Mouse (Mus musculus): ENCODE results near the gene Zfp57. TPM values are rescaled to one million over a fixed set of nuclear protein-coding genes. Genes with fewer than 3 reads are reported as not detected.

Zfp57 gene
- polyA plus RNA-seq, 1 experiment from 2014 or later: 101 TPM

- no peak overlapping the region for H3K27ac ChIP-seq (replicated peaks; ENCODE audit: low read depth, low read length)
- no peak for ATAC-seq (ENCODE audit: insufficient number of reproducible peaks, low FRiP score, low TSS enrichment, low read depth)
- no peaks in the 10 kb centered on the region for H3K27me3 ChIP-seq (ENCODE audit: control insufficient read depth, insufficient read depth, low read length)
- no peak for DNase-seq (ENCODE audit: low spot score)
- 90% methylated on average over 6 of the region's 6 CpGs for WGBS
- H3K9me3 ChIP-seq (ENCODE audit: control insufficient read depth, low read length): no peaks in the 10 kb centered on the region
- H3K9ac ChIP-seq (ENCODE audit: low read length): no peak overlapping the region
- H3K4me2 ChIP-seq (ENCODE audit: low read depth, severe bottlenecking): no peak overlapping the region
- no peak overlapping the region for H3K4me3 ChIP-seq (ENCODE audit: low read depth, low read length)
- no peaks in the 10 kb centered on the region for H3K4me1 ChIP-seq (ENCODE audit: control insufficient read depth, insufficient read depth, low read length)
- no peaks in the 10 kb centered on the region for H3K36me3 ChIP-seq (ENCODE audit: control insufficient read depth, insufficient read depth, low read length)
Measured at GRCm38 (mm10) chr17:36971172-36971850, 29.7 kb upstream of the Zfp57 start.

DNA sequence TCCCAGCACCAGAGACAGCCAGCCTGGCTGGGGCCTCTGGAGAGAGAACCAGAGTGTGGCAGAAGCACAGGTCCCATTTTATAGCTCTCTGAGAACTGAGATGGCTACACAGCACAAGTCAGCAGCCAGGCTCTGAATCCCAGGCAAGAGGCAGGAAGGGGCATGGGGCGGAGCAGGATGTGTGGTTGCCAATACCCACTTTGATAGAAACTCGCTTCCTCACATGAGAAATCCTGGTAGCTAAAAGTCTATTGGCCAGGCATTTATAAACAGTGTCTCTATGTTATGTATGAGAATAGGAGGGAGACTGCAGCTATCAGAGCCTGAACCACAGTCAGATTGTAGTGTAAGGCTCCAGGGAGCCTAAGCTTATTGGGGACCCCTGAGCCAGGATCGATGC is 28.2 kb upstream of the Zfp57 start:
- no peak overlapping the region for H3K4me2 ChIP-seq (ENCODE audit: low read depth, severe bottlenecking)
- DNase-seq (ENCODE audit: low spot score) (no peak), ATAC-seq (ENCODE audit: insufficient number of reproducible peaks, low FRiP score, low TSS enrichment, low read depth) (no peak)
- H3K4me1 ChIP-seq (ENCODE audit: control insufficient read depth, insufficient read depth, low read length): no peaks in the 10 kb centered on the region
- H3K36me3 ChIP-seq (ENCODE audit: control insufficient read depth, insufficient read depth, low read length): no peaks in the 10 kb centered on the region
- H3K9me3 ChIP-seq (ENCODE audit: control insufficient read depth, low read length): no peaks in the 10 kb centered on the region
- H3K27me3 ChIP-seq (ENCODE audit: control insufficient read depth, insufficient read depth, low read length): no peaks in the 10 kb centered on the region
- no peak overlapping the region for H3K4me3 ChIP-seq (ENCODE audit: low read depth, low read length)
- WGBS: 83% methylated on average over 3 of the region's 3 CpGs
- H3K27ac ChIP-seq (replicated peaks; ENCODE audit: low read depth, low read length): no peak overlapping the region
- H3K9ac ChIP-seq (ENCODE audit: low read length): no peak overlapping the region

GRCm38 (mm10) chr17:36973271-36973787 is 27.6 kb upstream of the Zfp57 start:
- Histone ChIP-seq H3K27ac (replicated peaks; ENCODE audit: low read depth, low read length) (no peak overlapping the region), H3K4me3 (ENCODE audit: low read depth, low read length) (no peak overlapping the region), H3K4me2 (ENCODE audit: low read depth, severe bottlenecking) (no peak overlapping the region), H3K4me1 (ENCODE audit: control insufficient read depth, insufficient read depth, low read length) (no peaks in the 10 kb centered on the region), H3K36me3 (ENCODE audit: control insufficient read depth, insufficient read depth, low read length) (no peaks in the 10 kb centered on the region), H3K9me3 (ENCODE audit: control insufficient read depth, low read length) (no peaks in the 10 kb centered on the region), H3K9ac (ENCODE audit: low read length) (no peak overlapping the region), H3K27me3 (ENCODE audit: control insufficient read depth, insufficient read depth, low read length) (no peaks in the 10 kb centered on the region)
- ATAC-seq (ENCODE audit: insufficient number of reproducible peaks, low FRiP score, low TSS enrichment, low read depth) (no peak), DNase-seq (ENCODE audit: low spot score) (no peak)
- WGBS: 74% methylated on average over 8 of the region's 8 CpGs

DNA sequence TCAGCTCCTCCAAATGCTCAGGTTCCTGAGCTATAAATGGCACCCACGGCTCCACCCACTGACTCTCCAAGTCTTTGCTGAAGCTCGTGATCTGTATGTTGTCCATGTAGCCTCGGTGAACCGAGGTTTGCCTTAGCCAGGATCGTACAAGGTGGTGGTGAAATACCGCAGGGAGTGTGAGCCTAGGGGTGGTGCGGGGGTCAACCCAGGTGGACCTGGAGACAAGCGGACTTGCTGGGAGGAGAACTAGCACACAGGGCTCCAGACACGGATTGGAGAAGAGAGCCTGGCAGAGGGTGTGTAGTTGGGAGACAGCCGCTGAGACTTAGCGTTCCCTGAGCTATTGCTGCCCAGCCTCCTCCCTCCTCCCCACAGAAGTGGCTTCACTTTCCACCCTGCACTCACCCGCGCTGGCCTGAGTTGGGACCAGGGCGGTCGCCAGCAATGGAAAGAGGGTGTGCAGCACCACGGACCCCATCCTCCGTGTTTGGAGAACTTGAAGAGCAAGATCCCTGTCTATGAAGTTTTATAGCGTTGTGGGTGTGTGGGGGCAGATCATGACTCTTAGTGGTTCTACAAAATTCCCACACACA is 19.6 kb upstream of the Zfp57 start, which contains the start of gene 2410137M14Rik:
Gene 2410137M14Rik, minus strand, starts transcription at position 17 of the 593 bp plus-strand sequence.
- 12% methylated on average over 18 of the region's 18 CpGs for WGBS
- 0 out of 2 replicates have a peak, but pooled peaks have one; percentile 62 for ATAC-seq (ENCODE audit: insufficient number of reproducible peaks, low FRiP score, low TSS enrichment, low read depth)

GRCm38 (mm10) chr17:36981845-36982244 is 19.1 kb upstream of the Zfp57 start:
- Histone ChIP-seq H3K27ac (replicated peaks; ENCODE audit: low read depth, low read length) (no peak overlapping the region), H3K4me3 (ENCODE audit: low read depth, low read length) (no peak overlapping the region), H3K4me1 (ENCODE audit: control insufficient read depth, insufficient read depth, low read length) (peaks cover 3% of the 10 kb centered on the region; the same call in 1 of the 2 replicates), H3K36me3 (ENCODE audit: control insufficient read depth, insufficient read depth, low read length) (no peaks in the 10 kb centered on the region), H3K9ac (ENCODE audit: low read length) (no peak overlapping the region), H3K4me2 (ENCODE audit: low read depth, severe bottlenecking) (peak overlapping the region; percentile 21; the same call in 1 of the 2 replicates), H3K9me3 (ENCODE audit: control insufficient read depth, low read length) (no peaks in the 10 kb centered on the region), H3K27me3 (ENCODE audit: control insufficient read depth, insufficient read depth, low read length) (no peaks in the 10 kb centered on the region)
- DNase-seq (ENCODE audit: low spot score): peak; percentile 29
- WGBS: 5% methylated on average over 4 of the region's 4 CpGs
- no peak for ATAC-seq (ENCODE audit: insufficient number of reproducible peaks, low FRiP score, low TSS enrichment, low read depth)

More for the DNA sequence above, 19.6 kb upstream of the Zfp57 start, which contains the start of gene 2410137M14Rik:
- Histone ChIP-seq H3K9me3 (ENCODE audit: control insufficient read depth, low read length) (no peaks in the 10 kb centered on the region), H3K4me2 (ENCODE audit: low read depth, severe bottlenecking) (peak within 1 kb of the TSS; percentile 21; the same call in 1 of the 2 replicates), H3K27me3 (ENCODE audit: control insufficient read depth, insufficient read depth, low read length) (no peaks in the 10 kb centered on the region), H3K36me3 (ENCODE audit: control insufficient read depth, insufficient read depth, low read length) (no peaks in the 10 kb centered on the region), H3K27ac (replicated peaks; ENCODE audit: low read depth, low read length) (no peak within 1 kb of the TSS), H3K4me1 (ENCODE audit: control insufficient read depth, insufficient read depth, low read length) (peaks cover 3% of the 10 kb centered on the region; the same call in 1 of the 2 replicates), H3K9ac (ENCODE audit: low read length) (no peak within 1 kb of the TSS), H3K4me3 (ENCODE audit: low read depth, low read length) (no peak within 1 kb of the TSS)
- DNase-seq (ENCODE audit: low spot score): peak; percentile 32

DNA sequence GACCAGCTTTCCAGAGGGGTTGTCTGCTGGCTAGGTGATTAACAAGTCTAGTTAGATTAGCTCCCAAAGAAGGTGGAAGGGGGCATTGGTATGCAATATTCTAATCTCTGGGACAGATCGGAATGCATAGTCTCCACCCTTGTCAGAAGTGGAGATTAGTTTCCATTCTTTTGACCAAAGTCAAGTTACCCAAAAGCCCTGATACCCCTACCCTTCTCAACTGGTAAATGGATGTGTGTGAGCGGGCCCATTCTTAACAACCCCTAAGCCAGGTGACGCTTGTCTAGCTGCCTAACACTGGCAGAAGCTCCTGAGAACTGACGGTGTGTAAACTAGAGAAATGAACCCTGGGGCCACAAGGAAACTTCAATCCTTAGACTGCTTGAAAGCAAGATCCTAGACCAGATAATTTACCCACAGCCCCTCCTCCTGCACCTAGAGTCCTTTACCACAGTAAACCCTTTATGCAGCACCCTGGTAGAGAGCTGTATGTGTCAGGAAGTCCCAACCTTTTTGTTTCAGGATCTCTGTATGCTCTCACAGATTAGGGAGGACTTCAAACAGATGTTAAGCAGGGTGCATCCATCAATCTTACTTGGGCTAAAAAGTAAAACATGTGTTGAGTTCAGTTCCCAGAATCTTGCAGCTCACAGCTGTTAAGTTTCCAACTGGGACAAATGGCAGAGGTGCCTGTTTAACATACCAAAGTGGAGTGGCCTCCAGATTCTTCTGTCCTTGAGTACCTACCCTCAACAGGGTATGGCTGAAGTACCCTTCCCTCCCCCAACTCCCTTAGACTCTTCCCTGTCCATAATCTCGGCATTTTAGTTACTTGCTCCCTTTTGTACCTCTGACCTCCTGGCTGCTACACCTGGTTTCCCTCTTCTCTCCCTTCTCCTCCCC is 18.5 kb upstream of the Zfp57 start:
- Histone ChIP-seq H3K4me2 (ENCODE audit: low read depth, severe bottlenecking) (no peak overlapping the region), H3K9ac (ENCODE audit: low read length) (no peak overlapping the region), H3K27ac (replicated peaks; ENCODE audit: low read depth, low read length) (no peak overlapping the region), H3K4me1 (ENCODE audit: control insufficient read depth, insufficient read depth, low read length) (peaks cover 3% of the 10 kb centered on the region; the same call in 1 of the 2 replicates), H3K4me3 (ENCODE audit: low read depth, low read length) (no peak overlapping the region), H3K9me3 (ENCODE audit: control insufficient read depth, low read length) (no peaks in the 10 kb centered on the region), H3K36me3 (ENCODE audit: control insufficient read depth, insufficient read depth, low read length) (no peaks in the 10 kb centered on the region), H3K27me3 (ENCODE audit: control insufficient read depth, insufficient read depth, low read length) (peaks cover 3% of the 10 kb centered on the region)
- 17% methylated on average over 5 of the region's 5 CpGs for WGBS
- no peak for DNase-seq (ENCODE audit: low spot score)
- ATAC-seq (ENCODE audit: insufficient number of reproducible peaks, low FRiP score, low TSS enrichment, low read depth): no peak

DNA sequence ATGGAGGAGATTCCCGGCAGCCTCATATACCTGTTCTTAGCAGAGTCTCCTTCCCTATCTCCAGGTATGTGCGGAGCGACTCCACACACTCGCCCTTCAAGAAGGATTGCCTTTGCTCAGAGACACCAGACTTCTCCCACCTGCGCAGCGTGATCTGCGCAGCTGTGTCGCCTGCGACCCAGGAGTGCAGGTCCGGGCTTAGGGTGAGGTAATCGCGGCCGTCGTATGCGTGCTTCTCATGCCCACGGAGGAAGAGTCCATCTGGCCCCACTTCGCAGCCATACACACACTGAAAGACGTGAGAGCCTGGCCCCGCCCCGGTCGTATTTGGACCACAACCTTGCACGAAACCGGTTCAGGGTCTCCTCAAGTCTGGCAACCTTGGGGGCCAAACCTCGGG is 12.5 kb upstream of the Zfp57 start:
- 6% methylated on average over 24 of the region's 24 CpGs for WGBS
- no peaks in the 10 kb centered on the region for H3K9me3 ChIP-seq (ENCODE audit: control insufficient read depth, low read length)
- ATAC-seq (ENCODE audit: insufficient number of reproducible peaks, low FRiP score, low TSS enrichment, low read depth) (no peak), DNase-seq (ENCODE audit: low spot score) (no peak)
- no peaks in the 10 kb centered on the region for H3K4me1 ChIP-seq (ENCODE audit: control insufficient read depth, insufficient read depth, low read length)
- H3K4me2 ChIP-seq (ENCODE audit: low read depth, severe bottlenecking): no peak overlapping the region
- no peaks in the 10 kb centered on the region for H3K36me3 ChIP-seq (ENCODE audit: control insufficient read depth, insufficient read depth, low read length)
- H3K27ac ChIP-seq (replicated peaks; ENCODE audit: low read depth, low read length): no peak overlapping the region
- H3K9ac ChIP-seq (ENCODE audit: low read length): no peak overlapping the region
- no peak overlapping the region; the same call in 1 of the 2 replicates for H3K4me3 ChIP-seq (ENCODE audit: low read depth, low read length)
- peaks cover 23% of the 10 kb centered on the region for H3K27me3 ChIP-seq (ENCODE audit: control insufficient read depth, insufficient read depth, low read length)

DNA sequence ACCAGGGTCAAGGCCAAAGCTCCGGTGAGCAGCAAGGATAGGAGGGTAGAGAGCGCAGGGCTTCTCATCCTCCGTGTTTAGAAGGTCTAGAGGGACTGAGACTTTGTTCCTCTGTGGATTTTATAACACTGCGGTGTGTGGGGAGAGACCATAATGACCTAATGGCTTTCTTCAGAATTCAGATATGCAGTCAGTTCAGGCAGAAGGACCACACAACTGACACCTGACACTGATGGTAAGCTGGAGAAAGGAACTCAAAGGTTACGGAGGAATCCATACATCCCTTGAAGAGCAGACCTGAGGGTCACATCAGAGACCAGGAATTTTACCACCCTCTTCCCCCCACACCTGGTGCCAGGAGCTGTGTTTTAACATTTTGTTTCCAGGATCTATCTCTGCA is 11.5 kb upstream of the Zfp57 start, which contains the start of gene H2-M5:
Gene H2-M5, minus strand, starts transcription at position 101 of the 400 bp plus-strand sequence.
- H3K27ac ChIP-seq (replicated peaks; ENCODE audit: low read depth, low read length): no peak within 1 kb of the TSS
- H3K4me3 ChIP-seq (ENCODE audit: low read depth, low read length): no peak within 1 kb of the TSS; the same call in 1 of the 2 replicates
- H3K4me1 ChIP-seq (ENCODE audit: control insufficient read depth, insufficient read depth, low read length): no peaks in the 10 kb centered on the region
- no peaks in the 10 kb centered on the region for H3K36me3 ChIP-seq (ENCODE audit: control insufficient read depth, insufficient read depth, low read length)
- no peak within 1 kb of the TSS for H3K4me2 ChIP-seq (ENCODE audit: low read depth, severe bottlenecking)
- no peaks in the 10 kb centered on the region for H3K9me3 ChIP-seq (ENCODE audit: control insufficient read depth, low read length)
- no peak within 1 kb of the TSS for H3K9ac ChIP-seq (ENCODE audit: low read length)
- ATAC-seq (ENCODE audit: insufficient number of reproducible peaks, low FRiP score, low TSS enrichment, low read depth) (no peak), DNase-seq (ENCODE audit: low spot score) (no peak)
- 25% methylated on average over 5 of the region's 5 CpGs for WGBS
- peaks cover 23% of the 10 kb centered on the region for H3K27me3 ChIP-seq (ENCODE audit: control insufficient read depth, insufficient read depth, low read length)
